Mouse (Mus musculus): ENCODE measurements at regions not wholly inside any gene's neighbourhood (a gene's known extent, or its start where the extent isn't known, plus 50 kb on each side); places are given as distances from the start of the nearest gene placed in this dataset.
A peak's percentile ranks its signal among the peaks of the same experiment; 100 is the strongest.

DNA sequence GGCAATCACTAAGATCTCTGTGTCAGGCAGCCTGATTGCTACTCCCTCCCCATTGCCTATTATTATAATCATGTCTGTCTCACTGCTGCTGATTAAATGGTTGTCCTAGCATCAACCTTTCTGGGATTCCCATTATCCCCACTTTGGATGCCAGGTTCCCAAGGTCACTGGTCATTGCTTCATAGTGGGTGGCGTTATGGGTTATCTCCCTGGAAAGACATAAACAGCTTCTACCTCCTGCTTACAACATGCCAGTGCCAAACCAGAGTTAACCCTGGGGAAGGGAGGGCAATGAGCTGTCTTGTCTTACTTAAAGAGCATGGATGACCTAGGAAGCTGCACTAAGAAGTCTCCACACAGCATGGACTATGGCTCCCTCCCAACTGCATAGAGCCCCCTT lies 136.9 kb downstream of the Uaca start:
- no peak for DNase-seq

GRCm38 (mm10) chr9:60936937-60937336 lies 142.6 kb downstream of the Uaca start:
- DNase-seq: no peak

- DNase-seq: no peak
Measured at GRCm38 (mm10) chr9:60939858-60940804, 145.8 kb downstream of the Uaca start.

GRCm38 (mm10) chr9:60947363-60947762 lies 153.0 kb downstream of the Uaca start:
- no peak for DNase-seq

GRCm38 (mm10) chr9:60948531-60949070 lies 154.3 kb downstream of the Uaca start:
- DNase-seq: no peak

GRCm38 (mm10) chr9:60950161-60950560 lies 155.8 kb downstream of the Uaca start:
- DNase-seq: no peak

- DNase-seq: peak; percentile 14
Measured at GRCm38 (mm10) chr9:60951071-60951561, 156.8 kb downstream of the Uaca start.

GRCm38 (mm10) chr9:60957438-60957837 lies 163.1 kb downstream of the Uaca start:
- no peak for DNase-seq

- DNase-seq: no peak
Measured at GRCm38 (mm10) chr9:60959537-60959936, 165.2 kb downstream of the Uaca start.

GRCm38 (mm10) chr9:60962086-60962485 lies 167.7 kb downstream of the Uaca start:
- DNase-seq: no peak

GRCm38 (mm10) chr9:60965641-60966040 lies 171.3 kb downstream of the Uaca start:
- no peak for DNase-seq

GRCm38 (mm10) chr9:60968281-60969031 lies 174.1 kb downstream of the Uaca start:
- DNase-seq: no peak

DNA sequence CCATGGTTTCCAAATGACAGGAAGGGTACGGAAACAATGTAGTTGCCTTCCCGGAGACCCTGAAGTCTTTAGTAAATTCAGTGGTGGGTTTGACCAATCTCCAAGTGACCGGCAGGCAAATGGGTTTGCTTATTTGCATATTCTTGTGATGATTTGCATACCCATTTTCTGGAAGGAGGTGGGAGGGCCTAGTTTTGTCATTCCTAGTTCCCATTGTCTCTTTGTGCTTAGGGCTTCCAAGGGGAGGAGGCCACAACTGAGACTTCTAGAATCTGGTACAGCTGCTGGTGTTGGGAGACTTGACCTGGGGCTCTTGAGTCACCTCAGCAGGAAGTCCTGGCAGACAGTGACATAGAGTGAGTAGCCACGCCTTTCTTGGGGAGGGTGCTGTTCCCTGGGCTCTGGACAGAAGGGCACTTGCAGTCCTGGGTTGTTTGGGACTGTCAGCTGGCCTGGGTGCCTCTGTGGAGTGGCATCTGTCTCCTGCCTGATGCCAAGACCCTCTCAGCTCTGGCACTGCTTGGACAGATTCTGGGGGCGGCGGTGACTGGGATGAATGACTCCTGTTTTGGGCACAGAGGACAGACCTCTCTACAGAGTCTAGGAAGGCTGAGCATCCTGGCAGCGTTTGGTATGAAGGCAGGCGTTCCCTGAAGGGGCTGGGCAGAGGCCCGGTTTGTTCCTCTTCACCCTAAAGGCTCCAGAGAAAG lies 178.0 kb downstream of the Uaca start:
- no peak for DNase-seq

DNA sequence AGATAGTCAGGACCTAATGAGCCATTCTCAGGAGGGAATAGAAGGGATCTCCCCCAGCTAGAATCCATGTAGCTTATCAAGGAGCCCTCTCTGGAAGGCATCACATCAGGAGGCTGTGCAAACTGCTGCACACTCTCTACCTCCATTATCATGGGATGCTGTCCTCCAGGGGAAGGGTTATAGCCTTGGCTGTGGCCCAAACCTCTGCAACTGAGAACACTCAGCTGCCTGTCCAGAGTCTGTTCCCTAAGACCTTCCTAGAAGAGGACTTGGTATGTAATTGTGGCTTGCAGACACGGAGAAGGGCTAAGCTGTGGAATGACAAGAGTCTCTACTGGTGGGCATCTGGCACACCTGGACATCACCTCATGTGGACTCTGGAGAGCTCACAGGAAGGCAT lies 180.2 kb downstream of the Uaca start:
- no peak for DNase-seq

DNA sequence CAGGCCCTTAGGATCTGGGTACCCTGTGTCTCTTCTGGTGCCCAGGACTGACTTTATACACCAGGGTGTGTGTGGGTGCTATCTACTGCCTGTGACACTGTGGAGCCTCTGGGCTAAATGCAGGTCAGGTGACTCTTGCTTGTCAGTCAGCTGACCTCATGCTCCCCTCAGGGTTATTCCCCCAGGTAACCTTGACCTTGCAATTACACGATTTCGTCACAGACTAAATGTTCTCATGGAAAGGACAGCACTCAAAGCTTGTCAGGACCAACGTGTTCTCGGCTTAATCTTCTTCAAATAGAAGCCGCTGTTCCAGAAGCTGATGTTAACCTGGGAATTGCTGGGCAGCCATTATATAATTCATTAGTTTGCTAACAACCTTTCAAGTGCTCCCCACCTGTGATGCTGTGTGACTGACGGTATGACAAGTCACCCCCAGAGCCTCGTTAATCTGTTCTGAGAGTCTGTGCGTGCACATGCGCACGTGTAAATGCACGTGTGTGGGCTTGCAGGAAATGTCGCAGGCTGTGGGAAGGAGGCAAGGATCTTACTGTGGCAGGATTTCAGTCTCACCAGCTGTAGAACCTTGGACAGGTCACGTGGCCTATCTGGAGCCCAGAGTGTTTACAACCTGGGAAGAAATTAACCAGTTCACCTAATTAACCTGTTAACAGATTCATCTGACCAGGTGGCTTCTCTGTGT lies 188.2 kb downstream of the Uaca start:
- peak; percentile 70 for DNase-seq

DNA sequence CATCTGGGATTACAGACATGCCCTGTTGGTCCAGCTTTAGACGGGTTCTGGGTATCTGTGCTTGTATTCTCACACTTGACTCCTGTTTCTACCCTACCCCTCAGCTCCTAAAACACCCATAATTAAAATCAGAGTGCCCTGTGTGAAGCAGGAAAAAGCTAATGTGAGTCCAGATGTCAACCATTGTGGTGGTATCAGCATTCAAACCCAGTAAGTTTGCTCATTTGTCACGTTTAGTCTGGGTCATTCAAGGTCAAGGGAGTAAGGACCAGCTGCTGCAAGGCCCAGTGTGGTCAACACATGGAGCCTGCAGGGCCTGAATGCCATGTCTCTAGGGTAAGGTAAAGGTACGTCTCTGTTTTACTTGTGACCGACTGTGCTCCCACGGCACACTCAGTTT lies 188.9 kb downstream of the Uaca start:
- DNase-seq: no peak

DNA sequence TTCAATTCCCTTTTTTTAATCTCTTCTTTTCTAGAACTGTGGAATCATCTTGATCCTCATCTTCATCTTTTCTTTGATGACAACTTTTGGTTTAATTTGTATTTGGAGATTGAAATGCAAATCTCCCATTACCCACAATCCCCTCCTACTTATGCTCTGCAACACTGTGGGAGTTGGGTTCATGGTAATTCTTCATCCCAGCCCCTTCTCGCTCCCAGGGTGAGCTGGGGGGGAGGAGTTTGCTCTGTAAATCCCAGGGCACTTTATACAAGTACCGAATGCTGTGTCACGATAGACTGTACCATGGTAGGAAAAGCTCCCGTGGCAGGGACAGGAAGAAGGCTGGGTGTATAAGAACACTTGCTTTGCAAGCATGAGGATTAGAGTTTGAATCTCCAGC lies 193.8 kb downstream of the Uaca start:
- no peak for DNase-seq

DNA sequence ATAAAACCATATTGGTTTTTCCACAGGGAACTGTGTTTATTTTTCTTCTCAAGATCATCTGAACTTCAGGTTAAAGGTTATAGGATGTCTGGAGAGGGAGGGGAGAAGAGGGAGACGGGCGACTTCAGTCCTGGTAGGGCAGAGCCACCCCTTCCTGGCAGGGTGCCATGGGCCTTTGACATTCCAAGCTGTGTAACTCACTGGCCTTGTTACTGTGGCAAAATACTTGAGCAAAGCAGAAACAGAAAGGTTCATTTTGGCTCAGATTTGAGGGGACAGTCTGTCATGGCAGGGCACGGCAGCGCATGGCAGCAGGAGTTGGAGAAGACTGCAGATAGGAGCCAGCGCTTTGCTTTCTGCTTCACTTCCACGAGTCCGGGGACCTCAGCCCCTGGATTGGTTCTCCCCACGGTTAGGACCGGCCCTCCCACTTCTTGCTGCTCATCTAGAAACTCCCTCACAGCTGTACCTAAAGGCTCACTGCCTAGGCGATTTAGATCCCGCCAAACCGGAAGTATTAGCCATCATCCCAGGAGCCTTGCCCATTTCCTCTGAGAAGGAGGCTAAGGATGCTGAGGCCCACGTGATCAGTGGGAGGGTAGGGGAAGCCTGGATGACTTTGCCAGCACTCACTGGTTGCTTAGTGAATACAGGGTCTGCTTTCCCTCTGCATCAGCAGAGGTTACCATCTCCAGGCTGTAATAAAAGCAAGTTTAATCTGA lies 195.5 kb downstream of the Uaca start:
- DNase-seq: no peak

- peak; percentile 8 for DNase-seq
Measured at GRCm38 (mm10) chr9:60991509-60991908, 197.2 kb downstream of the Uaca start.

DNA sequence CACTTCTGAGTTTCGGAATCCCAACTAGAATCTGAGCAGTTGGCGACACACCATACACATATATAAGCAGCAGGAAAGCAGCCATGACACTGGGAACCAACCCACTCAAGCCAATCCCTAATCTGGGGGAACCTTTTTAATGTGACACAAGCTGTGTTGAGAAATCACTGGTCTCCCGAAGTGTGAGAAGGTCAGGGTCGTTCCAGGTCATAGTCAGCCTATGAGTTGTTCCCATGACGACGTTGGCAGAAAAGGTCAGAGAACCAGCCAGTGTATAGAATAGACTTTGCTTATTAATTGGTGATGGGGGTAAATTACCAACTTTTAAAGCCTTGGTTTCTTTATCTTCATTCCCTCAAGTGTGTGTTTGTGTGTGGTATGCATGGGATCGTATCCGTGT lies 199.3 kb downstream of the Uaca start:
- DNase-seq: no peak

- DNase-seq: no peak
Measured at GRCm38 (mm10) chr9:60995096-60995495, 200.8 kb downstream of the Uaca start.
